In the genomic region with DNA sequence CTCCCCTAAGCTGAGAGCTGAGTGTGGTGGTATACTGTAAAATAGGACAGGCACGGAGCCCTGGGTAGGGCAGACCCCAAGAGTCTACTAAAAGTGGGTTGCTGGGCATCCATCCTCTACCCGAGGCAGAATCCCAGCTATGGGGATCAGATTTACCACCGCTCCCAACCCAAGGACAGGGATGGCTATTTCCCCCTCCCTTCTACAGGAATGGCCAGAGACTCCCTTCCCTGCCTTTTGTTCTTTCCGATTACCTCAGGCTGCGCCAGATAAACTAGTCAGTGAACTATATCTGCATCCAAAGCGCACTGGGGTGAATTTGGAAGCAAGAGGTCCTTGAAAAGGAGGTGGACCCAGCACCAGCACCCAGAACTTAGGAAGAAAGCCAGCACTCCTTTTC, we compare ENCODE assay signal across 12 mouse cellular contexts.
DNase-seq lines count a peak whose midpoint lies in the region; ATAC-seq and TF ChIP-seq lines count a peak whose summit lies in the region.
"Had no signal": no experiment of that assay in that cellular context is flagged by ENCODE, and none has a peak within 500 bp of the region (broad histone marks: within the 10 kb centered on the region; RNA-seq: fewer than 3 reads in every experiment).

No protein-coding gene starts in this region.

- intact Hi-C loops in heart, postnatal 25 days (cut with DNase I): loop anchor here (10.0 kb wide), 1 partner anchor 432 kb away; no protein-coding TSS in a partner anchor

- no peak for TF ChIP-seq CTCF in ES-Bruce4 (IDR thresholded peaks at IDR 0.05; ENCODE audit: low read depth, low read length)

- no peak overlapping the region for H3K4me3 ChIP-seq in heart, embryonic 12.5 days
- H3K4me3 ChIP-seq in ES-Bruce4 (ENCODE audit: low read depth, low read length): 0 out of 2 replicates have a peak overlapping the region, but pooled peaks have one; percentile 3
- H3K4me3 ChIP-seq in forebrain, embryonic 12.5 days (replicated peaks): 0 out of 2 replicates have a peak overlapping the region, but pooled peaks have one; percentile 17
- H3K4me3 ChIP-seq in limb, embryonic 12.5 days (replicated peaks): no peak overlapping the region
- H3K4me3 ChIP-seq: left cerebral cortex, adult 2 months had no signal

- no peaks in the 10 kb centered on the region for H3K9me3 ChIP-seq in heart, embryonic 12.5 days (replicated peaks)
- H3K9me3 ChIP-seq in ES-Bruce4 (replicated peaks; ENCODE audit: control insufficient read depth, insufficient read depth, low read length, poor library complexity, severe bottlenecking): no peaks in the 10 kb centered on the region
- H3K9me3 ChIP-seq in forebrain, embryonic 12.5 days: no peaks in the 10 kb centered on the region
- H3K9me3 ChIP-seq in limb, embryonic 12.5 days: no peaks in the 10 kb centered on the region

- TF ChIP-seq POLR2A in ES-Bruce4 (IDR thresholded peaks at IDR 0.05; ENCODE audit: insufficient read depth, low read length): no peak

- peaks cover 83% of the 10 kb centered on the region for H3K27me3 ChIP-seq in heart, embryonic 12.5 days (replicated peaks)
- peaks cover 5% of the 10 kb centered on the region; the same call in 1 of the 2 replicates for H3K27me3 ChIP-seq in ES-Bruce4 (ENCODE audit: control insufficient read depth, insufficient read depth, low read length, poor library complexity, severe bottlenecking)
- H3K27me3 ChIP-seq in forebrain, embryonic 12.5 days: peaks cover 88% of the 10 kb centered on the region
- peaks cover 94% of the 10 kb centered on the region for H3K27me3 ChIP-seq in limb, embryonic 12.5 days

- ATAC-seq in heart, embryonic 12.5 days (ENCODE audit: insufficient number of reproducible peaks, low FRiP score): 0 out of 2 replicates have a peak, but pooled peaks have one; percentile 15
- ATAC-seq in forebrain, embryonic 12.5 days (ENCODE audit: low FRiP score): no peak
- no peak for ATAC-seq in limb, embryonic 12.5 days (ENCODE audit: insufficient number of reproducible peaks, insufficient read depth, low FRiP score, low TSS enrichment, low read depth)
- no peak for ATAC-seq in activated CD4-positive, CD25-positive, alpha-beta regulatory T cell, adult 4 months

- peaks cover 98% of the 10 kb centered on the region for H3K4me1 ChIP-seq in heart, embryonic 12.5 days (replicated peaks)
- peaks cover 6% of the 10 kb centered on the region for H3K4me1 ChIP-seq in ES-Bruce4 (ENCODE audit: control insufficient read depth, insufficient read depth, low read length)
- H3K4me1 ChIP-seq in forebrain, embryonic 12.5 days: peaks cover 97% of the 10 kb centered on the region
- H3K4me1 ChIP-seq in limb, embryonic 12.5 days (replicated peaks): peaks cover 96% of the 10 kb centered on the region

- peak overlapping the region; percentile 38 for H3K4me2 ChIP-seq in heart, embryonic 12.5 days
- H3K4me2 ChIP-seq in forebrain, embryonic 12.5 days: peak overlapping the region; percentile 31
- peak overlapping the region; percentile 23 for H3K4me2 ChIP-seq in limb, embryonic 12.5 days

- H3K36me3 ChIP-seq in heart, embryonic 12.5 days: no peaks in the 10 kb centered on the region
- H3K36me3 ChIP-seq in ES-Bruce4 (ENCODE audit: control insufficient read depth, insufficient read depth, low read length, poor library complexity, severe bottlenecking): no peaks in the 10 kb centered on the region
- no peaks in the 10 kb centered on the region for H3K36me3 ChIP-seq in forebrain, embryonic 12.5 days (replicated peaks)
- no peaks in the 10 kb centered on the region for H3K36me3 ChIP-seq in limb, embryonic 12.5 days

- peak overlapping the region; percentile 20; the same call in 1 of the 2 replicates for H3K9ac ChIP-seq in heart, embryonic 12.5 days
- no peak overlapping the region for H3K9ac ChIP-seq in ES-Bruce4 (ENCODE audit: low read depth, poor library complexity, severe bottlenecking)
- no peak overlapping the region for H3K9ac ChIP-seq in forebrain, embryonic 12.5 days
- no peak overlapping the region for H3K9ac ChIP-seq in limb, embryonic 12.5 days (replicated peaks)

- TF ChIP-seq EP300 in ES-Bruce4 (IDR thresholded peaks at IDR 0.05; ENCODE audit: insufficient read depth, low read depth, low read length): no peak

- WGBS in heart, embryonic 12.5 days: 7% methylated on average over 6 of the region's 6 CpGs
- 3% methylated on average over 6 of the region's 6 CpGs for WGBS in forebrain, embryonic 12.5 days
- WGBS in limb, embryonic 12.5 days: 5% methylated on average over 6 of the region's 6 CpGs

- H3K27ac ChIP-seq in heart, embryonic 12.5 days (ENCODE audit: poor library complexity, severe bottlenecking): no peak overlapping the region
- no peak overlapping the region for H3K27ac ChIP-seq in ES-Bruce4 (ENCODE audit: insufficient read depth, low read length)
- H3K27ac ChIP-seq in forebrain, embryonic 12.5 days: no peak overlapping the region
- H3K27ac ChIP-seq in limb, embryonic 12.5 days: no peak overlapping the region
- H3K27ac ChIP-seq: left cerebral cortex, adult 2 months had no signal

- DNase-seq in heart, postnatal 25 days (ENCODE audit: low spot score): no peak
- DNase-seq in adrenal gland, postnatal 36 days: no peak
- DNase-seq in gastrocnemius, postnatal 25 days: no peak
- DNase-seq: B cell, adult 2 months; cerebellum, postnatal 36 days; kidney, adult 9 months had no signal

Comparison
In these comparisons a context has a peak if more than half of its experiments do, and no peak if none do; other contexts are left out.
1. H3K4me3 ChIP-seq: peak in ES-Bruce4 (single experiment) and forebrain, embryonic 12.5 days (single experiment); none in heart, embryonic 12.5 days (single experiment) and limb, embryonic 12.5 days (single experiment).
2. Peak in every context shown above with its lines, with median percentiles within 50 percentile points of each other: H3K4me2 ChIP-seq.